In genomic region chr9:89821853-89822243, GRCm38 (mm10) we compare ENCODE assay signal across 12 mouse cellular contexts.
DNase-seq lines count a peak whose midpoint lies in the region; ATAC-seq lines count a peak whose summit lies in the region.
"Had no signal": no experiment of that assay in that cellular context is flagged by ENCODE, and none has a peak within 500 bp of the region (broad histone marks: within the 10 kb centered on the region; RNA-seq: fewer than 3 reads in every experiment).

No protein-coding gene starts in this region.

- DNase-seq in heart, adult 8-10 months (ENCODE audit: low spot score), result peak; percentile 26
- no peak for DNase-seq in heart, postnatal 10 days
- no peak for DNase-seq in lung, postnatal 4 days
- DNase-seq in skeletal muscle tissue, adult 2 months (ENCODE audit: low read depth, low spot score), result peak; percentile 5
- no peak for DNase-seq in thymus, postnatal 10 days (ENCODE audit: low spot score in 2 of 2)
- DNase-seq: layer of hippocampus, adult 9-11 months; right cerebral cortex, postnatal 14 days; thymus, adult 2 months had no signal

- no peak overlapping the region for H3K4me2 ChIP-seq in lung, embryonic 16.5 days (ENCODE audit: low read depth, low read length)
- no peak overlapping the region for H3K4me2 ChIP-seq in intestine, embryonic 16.5 days (ENCODE audit: low read depth, low read length)
- H3K4me2 ChIP-seq: limb, embryonic 15.5 days had no signal

- H3K4me3 ChIP-seq in lung, embryonic 16.5 days (ENCODE audit: low read length), result no peak overlapping the region
- H3K4me3 ChIP-seq in intestine, embryonic 16.5 days (ENCODE audit: low read length), result no peak overlapping the region
- H3K4me3 ChIP-seq: limb, embryonic 15.5 days had no signal

- H3K9ac ChIP-seq in lung, embryonic 16.5 days (ENCODE audit: low read length), result no peak overlapping the region
- no peak overlapping the region for H3K9ac ChIP-seq in intestine, embryonic 16.5 days (ENCODE audit: low read depth, low read length)
- H3K9ac ChIP-seq: limb, embryonic 15.5 days had no signal

- no peaks in the 10 kb centered on the region for H3K9me3 ChIP-seq in lung, embryonic 16.5 days (ENCODE audit: control insufficient read depth, low read length)
- no peaks in the 10 kb centered on the region for H3K9me3 ChIP-seq in intestine, embryonic 16.5 days (ENCODE audit: control insufficient read depth, low read length)
- H3K9me3 ChIP-seq: limb, embryonic 15.5 days had no signal

- no peak overlapping the region for H3K27ac ChIP-seq in lung, embryonic 16.5 days (ENCODE audit: low read length)
- no peak overlapping the region for H3K27ac ChIP-seq in intestine, embryonic 16.5 days (ENCODE audit: low read length)
- H3K27ac ChIP-seq: limb, embryonic 15.5 days had no signal

- no peaks in the 10 kb centered on the region for H3K27me3 ChIP-seq in lung, embryonic 16.5 days (ENCODE audit: control insufficient read depth, insufficient read depth, low read depth, low read length)
- no peaks in the 10 kb centered on the region for H3K27me3 ChIP-seq in intestine, embryonic 16.5 days (replicated peaks; ENCODE audit: control insufficient read depth, insufficient read depth, low read length)
- H3K27me3 ChIP-seq: limb, embryonic 15.5 days had no signal

- no peaks in the 10 kb centered on the region for H3K36me3 ChIP-seq in lung, embryonic 16.5 days (ENCODE audit: control insufficient read depth, insufficient read depth, low read length)
- no peaks in the 10 kb centered on the region for H3K36me3 ChIP-seq in intestine, embryonic 16.5 days (ENCODE audit: control insufficient read depth, insufficient read depth, low read length)
- H3K36me3 ChIP-seq: limb, embryonic 15.5 days had no signal

- peaks cover 4% of the 10 kb centered on the region; the same call in 1 of the 2 replicates for H3K4me1 ChIP-seq in lung, embryonic 16.5 days (replicated peaks; ENCODE audit: control insufficient read depth, insufficient read depth, low read length)
- H3K4me1 ChIP-seq in intestine, embryonic 16.5 days (ENCODE audit: control insufficient read depth, insufficient read depth, low read length), result no peaks in the 10 kb centered on the region
- H3K4me1 ChIP-seq: limb, embryonic 15.5 days had no signal

- WGBS in lung, embryonic 16.5 days, result 72% methylated on average over 4 of the region's 4 CpGs
- 83% methylated on average over 4 of the region's 4 CpGs for WGBS in intestine, embryonic 16.5 days

- intact Hi-C loops in heart, postnatal 10 days (cut with DNase I), result no loop called here

- peak; percentile 49 for ATAC-seq in lung, embryonic 16.5 days (ENCODE audit: low read depth)
- peak; percentile 43 for ATAC-seq in intestine, embryonic 16.5 days
- ATAC-seq in cerebellum, adult (ENCODE audit: insufficient number of reproducible peaks, low FRiP score, low TSS enrichment), result no peak

Comparison
In these comparisons a context has a peak if more than half of its experiments do, and no peak if none do; other contexts are left out.
1. DNase-seq: peak in heart, adult 8-10 months (single experiment) and skeletal muscle tissue, adult 2 months (single experiment); none in heart, postnatal 10 days (0 of 2), lung, postnatal 4 days (0 of 2) and thymus, postnatal 10 days (0 of 2).